Mouse (Mus musculus) intestine, postnatal 0 days (tissue): ENCODE results near the gene Oscp1. TPM values are rescaled to one million over a fixed set of nuclear protein-coding genes. Genes with fewer than 3 reads are reported as not detected.

Experiments
- ATAC-seq: fragments of 200-750 bp; cut with Nextera tagmentation; 2 replicates; pipeline ENCODE4 v1.8.0; 2017; ENCODE audit warnings: mild to moderate bottlenecking, moderate TSS enrichment, moderate library complexity
- H3K27ac ChIP-seq: fragments of 300-500 bp; sonication (generic); 2 replicates; pipeline ENCODE4 v1.5.1; 2014; ENCODE audit warnings: mild to moderate bottlenecking, low read depth, low read length, moderate library complexity
- H3K27me3 ChIP-seq: fragments of 300-500 bp; sonication (generic); replicated peaks from 2 replicates; pipeline ENCODE4 v1.6.1; 2014; ENCODE audit warnings: low read length, mixed read lengths; ENCODE audit not compliant: control insufficient read depth, insufficient read depth
- H3K36me3 ChIP-seq: fragments of 300-500 bp; sonication (generic); 2 replicates; pipeline ENCODE4 v1.6.1; 2014; ENCODE audit warnings: mild to moderate bottlenecking, moderate library complexity; ENCODE audit not compliant: control insufficient read depth, insufficient read depth
- H3K4me1 ChIP-seq: fragments of 300-500 bp; sonication (generic); replicated peaks from 2 replicates; pipeline ENCODE4 v1.6.1; 2014; ENCODE audit warnings: antibody characterized with exemption, low read length, mixed read lengths; ENCODE audit not compliant: control insufficient read depth, insufficient read depth
- H3K4me2 ChIP-seq: fragments of 300-500 bp; sonication (generic); replicated peaks from 2 replicates; pipeline ENCODE4 v1.6.1; 2014; ENCODE audit warnings: low read depth, mild to moderate bottlenecking, moderate library complexity
- H3K4me3 ChIP-seq: fragments of 300-500 bp; sonication (generic); 2 replicates; pipeline ENCODE4 v1.5.1; 2014; ENCODE audit warnings: low read depth, low read length
- H3K9ac ChIP-seq: fragments of 300-500 bp; sonication (generic); 2 replicates; pipeline ENCODE4 v1.6.1; 2014; ENCODE audit warnings: mild to moderate bottlenecking, low read depth, low read length
- H3K9me3 ChIP-seq: fragments of 300-500 bp; sonication (generic); 2 replicates; pipeline ENCODE4 v1.6.1; 2016; ENCODE audit warnings: mixed run types; ENCODE audit not compliant: control insufficient read depth
- CTCF ChIP-seq: sonication (generic); IDR thresholded peaks from 2 replicates; pipeline ENCODE4 v1.5.1; 2016; ENCODE audit warnings: low read depth, mild to moderate bottlenecking, control low read depth, antibody characterized with exemption, moderate library complexity
- WGBS: fragments of 180-500 bp; shearing (Covaris S2); extraction: QIAGEN DNeasy Blood & Tissue Kit; methylation state at CpG from one replicate; pipeline ENCODE4 v1.1.7; 2014; 5-methylcytosine and 5-hydroxymethylcytosine counted together
- polyA plus RNA-seq: library from polyadenylated mRNA; unstranded; fragments of >200 nt; fragmentation: Nextera tagmentation; extraction: Ambion mirVana; gene quantifications from 2 replicates; pipeline ENCODE4 v1.2.1, GENCODE M21; 2015

The Oscp1 gene
- polyA plus RNA-seq, 1 experiment from 2014 or later = 3.5 TPM

DNA sequence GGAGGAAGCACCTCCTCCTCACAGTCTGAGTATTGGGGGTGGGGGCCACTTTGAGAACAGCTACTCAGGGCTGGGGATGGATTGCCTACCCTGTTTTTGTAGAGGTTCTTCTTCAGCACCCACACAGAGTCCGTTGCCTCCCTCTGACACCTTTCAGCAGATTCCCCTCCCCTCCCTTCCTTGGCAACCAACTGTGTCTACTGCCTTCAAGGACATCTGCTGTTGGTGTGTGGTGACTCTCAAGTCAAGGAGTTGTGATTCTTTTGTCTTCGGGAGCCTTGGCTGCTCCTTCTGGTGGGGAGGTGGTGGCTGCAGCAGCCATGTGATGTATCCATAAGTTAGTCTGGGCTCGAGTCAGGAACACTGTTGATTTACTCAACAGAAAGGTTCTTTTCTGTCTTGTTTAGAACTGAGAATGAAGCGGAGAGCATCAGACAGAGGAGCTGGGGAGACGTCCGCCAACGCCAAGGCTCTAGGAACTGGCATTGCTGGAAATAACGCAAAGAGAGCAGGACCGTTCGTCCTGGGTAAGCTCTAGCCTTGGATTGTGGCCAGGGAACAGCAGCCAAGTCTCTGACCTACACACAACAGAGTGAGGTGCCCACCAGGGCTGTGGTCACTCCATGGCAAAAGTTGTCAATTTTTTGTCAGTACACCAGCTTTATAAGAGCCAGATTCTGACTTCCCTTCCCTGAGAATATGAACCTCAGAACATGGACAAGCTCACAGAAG is 65.1 kb downstream of the Oscp1 start:
- 80% methylated on average over 10 of the region's 10 CpGs for WGBS
- no peaks in the 10 kb centered on the region for H3K27me3 ChIP-seq
- no peak overlapping the region for H3K4me2 ChIP-seq
- H3K27ac ChIP-seq = no peak overlapping the region
- no peak overlapping the region for H3K4me3 ChIP-seq
- H3K4me1 ChIP-seq = no peaks in the 10 kb centered on the region
- no peak for ATAC-seq
- peaks cover 49% of the 10 kb centered on the region for H3K36me3 ChIP-seq
- no peak overlapping the region for H3K9ac ChIP-seq
- no peaks in the 10 kb centered on the region for H3K9me3 ChIP-seq
- no peak for TF ChIP-seq CTCF

DNA sequence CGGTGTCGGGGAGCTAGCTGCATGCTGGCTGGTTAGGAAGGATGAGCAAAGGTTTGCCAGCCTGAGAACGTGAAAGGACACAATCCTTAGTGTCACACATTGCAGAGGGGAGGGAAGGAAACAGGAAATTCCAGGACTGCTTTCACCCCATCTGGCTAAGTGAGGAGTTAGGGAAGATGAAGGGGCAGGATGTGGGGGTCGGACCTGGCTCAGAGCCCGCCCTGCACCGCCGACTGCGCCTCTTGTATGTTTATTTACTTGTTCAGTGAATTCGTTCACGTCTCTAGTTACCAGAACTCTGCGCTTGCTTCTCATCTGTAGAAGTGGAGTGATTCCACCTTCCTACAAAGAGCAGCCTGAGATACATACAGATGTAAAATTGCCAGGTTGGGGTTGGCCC is 72.1 kb downstream of the Oscp1 start:
- H3K27ac ChIP-seq = peak overlapping the region; percentile 62
- H3K9ac ChIP-seq = no peak overlapping the region
- ATAC-seq = no peak
- peaks cover 67% of the 10 kb centered on the region for H3K36me3 ChIP-seq
- no peaks in the 10 kb centered on the region for H3K4me1 ChIP-seq
- H3K9me3 ChIP-seq = no peaks in the 10 kb centered on the region
- H3K27me3 ChIP-seq = no peaks in the 10 kb centered on the region
- WGBS = 53% methylated on average over 11 of the region's 11 CpGs
- no peak overlapping the region for H3K4me2 ChIP-seq
- no peak overlapping the region for H3K4me3 ChIP-seq
- no peak for TF ChIP-seq CTCF

DNA sequence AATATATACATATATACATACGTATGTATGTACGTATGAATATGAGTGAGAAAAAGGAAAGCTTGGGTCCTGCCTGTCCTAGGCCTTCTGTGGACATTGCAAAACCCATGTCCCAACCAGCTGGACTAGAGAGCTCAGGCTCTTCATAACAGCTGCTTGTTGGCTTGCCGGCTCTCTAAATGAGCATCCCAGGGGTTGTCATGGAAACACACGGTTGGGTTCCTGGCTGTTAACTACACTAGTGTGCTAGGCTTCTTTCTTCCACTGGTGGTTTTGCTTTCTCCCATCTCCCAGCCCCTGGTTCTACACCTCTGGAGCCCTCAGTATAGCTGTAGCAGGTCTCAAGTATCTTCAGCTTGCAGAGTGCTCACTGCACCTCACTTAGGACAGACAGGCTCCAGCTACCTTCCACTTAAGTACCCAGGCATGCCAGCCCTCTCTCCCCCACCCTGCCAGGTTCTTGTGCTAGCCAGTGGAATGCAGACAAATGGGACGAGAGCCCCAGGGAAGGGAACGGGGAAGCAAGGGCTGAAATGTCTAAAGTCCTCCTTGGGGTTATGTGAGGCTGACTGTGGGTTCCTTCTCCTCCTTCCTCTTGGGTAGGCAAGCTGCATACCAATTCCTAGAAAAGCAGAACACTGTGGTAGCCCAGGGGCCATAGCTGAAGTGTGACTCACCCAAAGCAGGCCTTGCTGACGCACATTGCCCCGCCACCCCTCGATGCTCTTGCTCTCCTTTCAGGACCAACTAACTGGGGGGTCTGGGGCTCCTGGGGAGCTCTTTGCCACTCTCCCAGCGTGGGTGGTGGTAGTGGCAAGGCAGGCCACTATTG is 73.1 kb downstream of the Oscp1 start:
- Histone ChIP-seq H3K27me3 (no peaks in the 10 kb centered on the region), H3K27ac (peak overlapping the region; percentile 31), H3K4me2 (0 out of 2 replicates have a peak overlapping the region, but pooled peaks have one; percentile 3), H3K36me3 (peaks cover 67% of the 10 kb centered on the region), H3K9ac (no peak overlapping the region), H3K9me3 (no peaks in the 10 kb centered on the region), H3K4me3 (no peak overlapping the region), H3K4me1 (no peaks in the 10 kb centered on the region)
- no peak for ATAC-seq
- TF ChIP-seq CTCF = no peak
- 62% methylated on average over 10 of the region's 10 CpGs for WGBS

DNA sequence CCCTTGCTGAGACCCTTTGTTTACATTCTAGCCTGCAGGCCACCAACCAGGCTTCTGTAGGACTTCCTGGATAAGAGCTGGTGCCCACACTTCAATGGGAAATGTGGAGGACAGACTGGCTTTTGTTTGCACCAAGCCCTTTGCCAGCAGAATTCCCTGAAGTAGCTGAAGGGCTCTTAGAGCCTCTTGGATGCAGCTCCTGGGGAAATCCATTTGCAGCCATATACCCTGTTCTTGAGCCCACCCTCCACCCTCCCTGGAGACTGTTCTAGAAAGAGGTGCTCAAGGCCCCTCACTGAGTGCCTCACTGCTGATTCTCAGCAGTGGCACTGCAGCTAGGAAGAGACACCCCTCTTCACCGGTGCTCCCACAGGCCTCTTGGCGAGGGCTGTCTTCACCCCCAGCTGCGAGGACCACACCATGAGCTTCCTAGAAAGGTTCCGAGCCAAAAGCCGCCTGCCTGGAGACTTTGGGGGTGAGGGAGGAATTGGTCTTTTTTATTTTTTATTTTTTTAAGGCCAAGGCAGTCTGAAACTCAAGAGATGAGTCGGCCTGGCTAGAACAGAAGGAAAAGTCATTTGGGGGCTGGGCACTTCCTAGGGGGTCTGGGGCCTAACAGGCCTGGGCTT is 74.4 kb downstream of the Oscp1 start:
- H3K36me3 ChIP-seq = peaks cover 69% of the 10 kb centered on the region
- WGBS = 65% methylated on average over 6 of the region's 6 CpGs
- H3K9ac ChIP-seq = no peak overlapping the region
- H3K27me3 ChIP-seq = no peaks in the 10 kb centered on the region
- ATAC-seq = no peak
- no peak for TF ChIP-seq CTCF
- H3K27ac ChIP-seq = peak overlapping the region; percentile 31; the same call in 1 of the 2 replicates
- no peak overlapping the region for H3K4me2 ChIP-seq
- H3K9me3 ChIP-seq = no peaks in the 10 kb centered on the region
- H3K4me1 ChIP-seq = no peaks in the 10 kb centered on the region
- no peak overlapping the region for H3K4me3 ChIP-seq

DNA sequence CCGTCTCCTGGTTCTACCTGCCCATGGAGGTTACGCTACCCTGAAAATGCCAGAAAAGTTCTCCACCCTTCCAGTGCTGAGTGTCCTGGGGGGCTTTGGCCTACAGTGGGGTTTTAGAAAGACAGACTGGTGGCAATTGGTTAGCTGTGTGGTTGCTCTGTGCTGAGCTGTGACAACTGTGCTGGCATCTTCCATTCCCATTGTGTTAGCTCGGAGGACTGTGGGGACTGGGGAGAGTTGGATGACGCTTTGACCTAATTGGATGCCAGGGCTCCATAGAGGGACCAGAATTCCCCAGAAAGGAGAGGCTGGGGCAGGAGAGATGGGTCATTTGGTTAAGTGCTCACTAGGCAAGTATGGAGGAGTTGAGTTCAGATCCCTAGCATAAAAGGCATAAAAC is 75.9 kb downstream of the Oscp1 start:
- no peak for TF ChIP-seq CTCF

DNA sequence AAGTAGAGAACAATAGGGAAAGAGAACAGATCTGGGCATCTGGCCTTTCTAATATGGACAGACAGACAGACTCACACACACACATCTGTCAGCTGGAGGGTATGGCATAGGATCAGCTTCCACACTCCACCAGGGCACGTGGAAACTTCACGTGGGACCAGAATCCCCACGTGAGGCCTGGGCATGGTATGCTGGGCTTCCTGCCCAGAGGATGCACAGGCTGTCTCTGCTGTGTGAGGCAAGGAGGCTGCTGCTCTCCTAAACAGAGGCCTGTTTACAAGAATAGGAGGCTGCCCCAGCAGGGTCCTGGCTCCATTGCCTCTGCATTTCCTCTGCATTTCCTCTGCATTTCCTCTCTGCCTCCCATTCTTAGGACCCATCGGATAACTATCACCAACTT is 76.3 kb downstream of the Oscp1 start:
- no peak overlapping the region for H3K4me2 ChIP-seq
- 90% methylated on average over 4 of the region's 4 CpGs for WGBS
- no peak overlapping the region for H3K9ac ChIP-seq
- peaks cover 72% of the 10 kb centered on the region for H3K36me3 ChIP-seq
- no peak for TF ChIP-seq CTCF
- no peak overlapping the region for H3K27ac ChIP-seq
- no peaks in the 10 kb centered on the region for H3K4me1 ChIP-seq
- H3K4me3 ChIP-seq = no peak overlapping the region
- no peaks in the 10 kb centered on the region for H3K9me3 ChIP-seq
- no peaks in the 10 kb centered on the region for H3K27me3 ChIP-seq
- no peak for ATAC-seq

More for the DNA sequence above, 75.9 kb downstream of the Oscp1 start:
- peaks cover 71% of the 10 kb centered on the region for H3K36me3 ChIP-seq
- no peak overlapping the region for H3K4me2 ChIP-seq
- H3K4me1 ChIP-seq = no peaks in the 10 kb centered on the region
- H3K4me3 ChIP-seq = no peak overlapping the region
- WGBS = 94% methylated on average over 4 of the region's 4 CpGs
- H3K9me3 ChIP-seq = no peaks in the 10 kb centered on the region
- no peak for ATAC-seq
- no peak overlapping the region for H3K9ac ChIP-seq
- H3K27ac ChIP-seq = no peak overlapping the region
- no peaks in the 10 kb centered on the region for H3K27me3 ChIP-seq
